Mouse (Mus musculus) G1E-ER4 (cell line): ENCODE measurements around the gene Dtwd1. TPM values are rescaled to one million over a fixed set of nuclear protein-coding genes. Genes with fewer than 3 reads are reported as not detected.
"Not testable (repeated sequence)": the region's sequence is repeated elsewhere in the genome, so short reads cannot be mapped to it uniquely, and the experiment has no call there.

Experiments
- GATA1 ChIP-seq: IDR thresholded peaks from one replicate; pipeline ENCODE4 v1.8.0; 2012; ENCODE audit warnings: low read length, inconsistent platforms
- polyA plus RNA-seq: library from polyadenylated mRNA; stranded (reverse); fragments of >175 nt; gene quantifications from 2 replicates; pipeline ENCODE4 v1.2.3, GENCODE M21; 2012

The Dtwd1 gene
- polyA plus RNA-seq: 1.2 and 1.4 TPM in 2 replicates

DNA sequence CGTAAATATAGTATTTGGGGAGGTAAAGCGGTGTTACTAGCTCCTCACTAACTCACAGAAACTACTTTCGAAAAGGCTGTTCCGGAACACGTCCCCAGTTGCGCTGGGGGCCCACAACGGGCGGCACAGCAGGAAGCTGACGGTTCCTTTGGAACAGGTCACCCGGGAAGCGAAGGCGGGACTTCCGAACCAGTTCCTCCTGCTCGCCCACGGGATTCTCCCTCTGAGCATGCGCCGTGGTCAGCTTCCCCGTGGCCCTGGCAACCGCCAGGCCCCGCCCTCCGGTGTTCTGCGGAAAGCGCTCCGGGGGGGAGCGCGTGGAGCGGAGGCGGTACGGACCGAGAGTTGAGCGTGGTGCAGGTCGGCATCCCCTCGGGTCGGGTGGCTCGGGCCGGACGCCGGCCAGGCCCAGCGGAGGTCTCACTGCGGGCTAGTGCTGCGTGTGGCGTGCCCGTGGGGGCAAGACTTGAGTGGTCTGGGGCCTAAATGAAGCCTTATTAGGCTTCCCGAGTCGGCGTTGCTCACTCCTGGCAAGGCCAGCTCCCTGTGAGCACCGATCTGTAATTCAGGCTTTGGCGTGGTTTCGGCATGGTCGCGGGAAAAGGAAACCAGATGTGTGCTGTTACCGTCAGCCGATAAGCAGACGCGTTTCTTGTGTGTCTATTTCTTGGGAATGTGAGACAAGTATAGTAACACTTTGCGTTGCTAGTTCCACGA lies at the start of gene Dtwd1, which contains the start of gene Fam227b:
Dtwd1 (plus strand) TSS at position 287 of the 717 bp plus-strand sequence.
Fam227b (minus strand) TSS at position 150 of the 717 bp plus-strand sequence.
- TF ChIP-seq GATA1: no peak

DNA sequence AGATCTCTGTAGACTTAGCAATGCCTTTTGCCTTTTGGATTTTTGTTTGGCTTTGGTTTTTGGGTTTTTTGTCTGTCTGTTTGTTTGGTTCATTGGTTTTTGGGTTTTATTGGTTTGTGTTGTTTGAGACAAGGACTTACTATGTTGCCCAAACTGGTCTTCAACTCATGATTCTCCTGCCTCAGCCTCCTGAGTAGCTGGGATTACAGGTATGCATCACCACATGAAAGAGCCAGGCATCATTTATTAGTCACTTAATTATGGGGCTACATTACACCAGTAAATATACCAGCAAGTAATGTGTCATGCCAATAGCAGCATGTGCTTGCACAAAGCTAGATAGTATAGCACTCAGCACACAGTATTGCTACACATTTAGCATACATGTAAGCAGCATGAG lies 4.2 kb upstream of the Dtwd1 start:
- TF ChIP-seq GATA1: no peak

DNA sequence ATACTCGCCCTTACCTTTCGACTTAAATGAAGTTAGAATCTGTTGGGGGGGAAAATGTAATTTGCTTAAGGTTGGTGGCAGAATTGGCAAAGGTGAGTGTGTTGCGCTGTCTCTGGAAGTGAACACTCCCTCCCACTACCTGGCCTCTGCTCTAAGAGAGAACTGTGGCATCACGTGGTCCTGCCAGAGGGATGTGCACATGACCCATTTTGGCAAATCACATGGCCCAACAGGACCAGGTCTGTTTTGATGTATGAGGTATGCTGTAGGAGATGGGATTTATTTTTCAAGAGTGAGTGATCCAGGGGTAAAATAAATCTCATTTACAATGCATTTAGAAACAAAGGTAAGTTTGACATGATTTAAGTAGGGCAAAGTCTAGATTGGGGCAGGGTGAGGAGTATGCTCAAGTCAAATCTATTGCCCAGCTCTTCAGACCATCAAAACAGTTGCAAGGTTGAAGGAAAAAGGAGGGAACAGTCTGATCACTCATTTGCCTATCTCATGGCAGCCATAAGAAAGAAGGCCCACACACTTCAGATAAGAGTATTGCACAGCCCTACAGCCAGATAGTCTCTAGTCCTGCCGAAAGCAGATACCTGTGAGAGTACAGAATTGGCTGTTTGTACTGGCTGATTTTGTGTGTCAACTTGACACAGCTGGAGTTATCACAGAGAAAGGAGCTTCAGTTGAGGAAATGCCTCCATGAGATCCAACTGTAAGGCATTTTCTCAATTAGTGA lies 13.5 kb downstream of the Dtwd1 start:
- TF ChIP-seq GATA1: peak; percentile 95

DNA sequence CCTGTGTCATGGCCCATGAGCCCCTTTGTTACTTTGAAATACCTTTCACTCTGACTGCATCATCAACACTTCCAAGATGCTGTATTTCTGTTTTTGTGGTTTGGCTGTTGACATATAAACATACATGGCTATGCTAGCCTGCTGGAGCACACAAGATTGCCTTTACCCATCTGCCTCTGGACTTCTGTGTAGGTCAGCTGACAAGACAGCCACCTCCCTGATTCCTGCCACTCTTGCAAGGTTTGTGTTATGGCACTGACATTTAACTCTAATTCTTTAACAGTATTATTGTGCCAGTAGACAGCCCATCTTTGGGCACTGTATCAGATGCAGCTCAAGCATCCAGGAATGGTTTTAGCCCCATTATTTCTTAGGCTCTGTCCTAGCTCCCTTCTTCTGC lies 14.4 kb downstream of the Dtwd1 start:
- TF ChIP-seq GATA1: no peak

DNA sequence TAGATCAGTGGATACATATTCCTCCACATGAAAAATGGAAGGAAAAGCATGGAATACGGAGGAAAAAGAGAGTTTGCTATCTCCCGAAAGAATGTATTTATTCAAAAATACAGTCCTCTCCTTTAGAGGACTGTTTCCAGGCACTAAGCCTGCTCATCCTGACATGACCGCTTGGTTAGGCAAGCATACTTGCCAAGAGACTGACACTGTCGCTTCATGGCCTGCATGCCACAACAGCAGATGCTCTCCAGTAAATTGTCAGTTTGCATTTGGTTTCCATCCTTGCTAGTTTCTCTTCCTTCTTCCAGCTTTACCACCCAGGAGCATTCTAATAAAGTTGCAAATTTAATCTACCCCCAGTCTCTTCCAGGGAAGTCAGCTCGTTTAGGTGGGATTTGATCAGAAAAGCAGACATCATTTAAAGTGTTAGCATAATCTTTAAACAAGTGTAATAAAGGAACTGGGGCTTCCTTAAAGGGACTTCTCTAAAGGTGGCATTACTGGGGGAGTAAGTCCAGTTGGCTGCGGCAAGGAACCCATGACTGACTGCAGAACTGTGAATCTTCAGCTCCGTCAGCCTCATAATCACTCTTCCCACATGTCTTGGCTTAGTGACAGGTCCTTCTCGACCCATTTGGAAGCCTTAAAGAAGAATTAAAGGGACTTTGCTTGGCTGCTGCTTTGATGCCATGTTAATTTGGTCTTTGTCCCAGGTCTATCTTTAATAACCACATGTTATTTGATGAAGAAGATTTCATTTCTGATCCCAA lies 15.1 kb downstream of the Dtwd1 start:
- TF ChIP-seq GATA1: no peak

DNA sequence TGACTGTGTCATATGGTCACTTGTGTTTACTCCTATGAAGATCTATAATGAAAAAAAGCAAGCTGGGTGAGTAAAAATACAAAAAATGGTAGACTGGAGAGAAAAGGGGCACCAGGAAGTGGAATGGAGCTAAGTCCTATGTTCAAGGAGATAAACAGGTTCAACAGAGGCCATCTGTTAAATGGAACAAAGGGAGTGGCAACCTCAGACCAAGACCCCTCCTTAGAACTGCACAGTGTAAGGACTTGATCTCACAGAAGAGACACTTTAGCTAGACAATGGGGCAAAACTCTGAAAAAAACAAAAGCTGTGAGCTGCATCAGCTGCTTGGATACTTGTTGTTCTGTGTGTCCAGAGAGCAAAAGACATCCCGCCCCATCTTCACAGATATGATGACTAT lies 19.5 kb downstream of the Dtwd1 start:
- TF ChIP-seq GATA1: no peak

DNA sequence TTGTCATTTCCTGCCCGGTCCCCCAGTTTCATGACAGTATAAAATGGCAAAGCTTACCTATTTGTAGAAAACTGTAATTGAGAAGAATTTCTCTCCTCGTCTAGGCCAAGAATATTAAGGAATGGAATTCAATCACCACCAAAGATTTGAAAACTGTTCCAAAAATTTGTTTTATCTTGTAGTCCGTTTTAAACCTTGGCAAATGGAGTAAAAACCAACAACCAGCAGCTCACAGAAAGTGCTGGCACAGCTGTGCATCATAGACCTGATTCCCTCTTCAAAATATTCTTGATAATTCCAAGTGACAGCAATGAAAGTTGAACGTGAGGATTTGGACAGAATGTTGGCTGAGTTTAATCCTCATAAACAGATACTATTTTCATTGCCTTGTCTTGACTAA lies 39.4 kb downstream of the Dtwd1 start:
- TF ChIP-seq GATA1: no peak

DNA sequence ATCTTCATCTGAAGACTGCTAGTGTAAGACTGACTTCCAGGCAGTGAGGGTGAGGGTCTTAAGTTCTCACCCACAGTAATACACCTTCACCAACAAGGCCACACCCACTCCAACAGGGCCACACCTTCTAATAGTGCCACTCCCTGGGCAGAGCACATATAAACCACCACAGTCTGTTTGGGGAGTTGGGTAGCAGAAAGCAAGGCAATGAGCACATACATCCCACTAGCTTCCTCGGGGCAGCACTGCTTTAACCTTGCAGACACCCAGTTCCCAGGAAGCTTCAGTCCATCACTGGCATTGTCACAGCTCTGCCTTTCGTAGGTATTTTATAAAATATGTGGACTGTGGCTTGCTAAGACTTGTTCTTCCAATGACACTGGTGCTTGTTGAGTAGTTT lies 40.2 kb downstream of the Dtwd1 start:
- no peak for TF ChIP-seq GATA1

DNA sequence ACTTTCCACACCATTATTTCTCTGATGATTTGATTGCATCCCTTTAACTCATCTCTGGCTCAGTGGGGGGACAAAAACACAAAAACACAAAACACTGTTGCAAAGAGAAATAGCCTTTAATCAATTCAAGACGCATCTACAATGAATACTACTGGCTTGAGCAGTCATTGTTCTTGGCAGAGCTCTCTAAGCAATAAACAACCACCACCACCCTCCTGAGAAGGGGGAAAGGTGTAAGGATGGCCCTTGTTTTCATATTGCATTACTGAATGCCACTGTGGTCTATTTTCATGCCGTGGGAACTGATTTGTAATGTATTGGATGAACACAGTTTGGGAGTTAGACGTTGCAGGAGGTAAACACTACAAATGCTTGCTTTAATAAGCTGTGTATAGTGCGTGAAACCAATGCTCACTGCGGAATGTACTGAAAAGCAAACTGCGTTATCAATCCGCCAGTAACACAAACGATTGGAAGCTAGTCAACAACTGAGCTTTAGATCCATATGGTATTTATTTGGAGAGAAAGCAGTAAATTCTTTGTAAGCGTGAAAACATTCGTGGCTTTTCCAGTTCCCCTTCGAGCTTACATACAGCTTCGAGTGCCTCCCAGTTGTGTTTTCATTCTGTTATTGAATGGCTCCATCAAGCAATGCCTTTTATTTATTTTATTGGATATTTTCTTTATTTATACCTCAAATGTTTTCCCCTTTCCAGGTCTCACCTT lies 43.9 kb downstream of the Dtwd1 start:
- TF ChIP-seq GATA1: no peak

DNA sequence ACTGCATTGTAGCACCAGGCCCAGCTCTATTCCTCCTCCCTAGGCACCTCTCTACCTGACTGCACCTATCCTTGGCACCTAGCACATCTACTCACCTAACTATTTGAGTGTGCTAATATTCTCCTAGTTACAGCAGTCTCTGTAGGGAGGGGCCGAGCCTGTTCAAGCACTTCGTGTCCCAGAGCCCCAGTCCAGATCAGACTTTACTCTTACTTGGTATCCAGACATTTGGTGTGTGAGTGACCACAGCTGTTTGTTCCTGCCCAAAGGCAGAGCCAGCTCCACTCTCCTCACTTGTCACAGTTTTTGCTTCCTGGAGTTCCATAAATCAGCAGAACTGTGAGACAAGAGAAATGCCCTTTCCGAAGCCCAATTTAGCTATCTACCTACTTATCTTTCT lies 47.0 kb downstream of the Dtwd1 start:
- no peak for TF ChIP-seq GATA1

DNA sequence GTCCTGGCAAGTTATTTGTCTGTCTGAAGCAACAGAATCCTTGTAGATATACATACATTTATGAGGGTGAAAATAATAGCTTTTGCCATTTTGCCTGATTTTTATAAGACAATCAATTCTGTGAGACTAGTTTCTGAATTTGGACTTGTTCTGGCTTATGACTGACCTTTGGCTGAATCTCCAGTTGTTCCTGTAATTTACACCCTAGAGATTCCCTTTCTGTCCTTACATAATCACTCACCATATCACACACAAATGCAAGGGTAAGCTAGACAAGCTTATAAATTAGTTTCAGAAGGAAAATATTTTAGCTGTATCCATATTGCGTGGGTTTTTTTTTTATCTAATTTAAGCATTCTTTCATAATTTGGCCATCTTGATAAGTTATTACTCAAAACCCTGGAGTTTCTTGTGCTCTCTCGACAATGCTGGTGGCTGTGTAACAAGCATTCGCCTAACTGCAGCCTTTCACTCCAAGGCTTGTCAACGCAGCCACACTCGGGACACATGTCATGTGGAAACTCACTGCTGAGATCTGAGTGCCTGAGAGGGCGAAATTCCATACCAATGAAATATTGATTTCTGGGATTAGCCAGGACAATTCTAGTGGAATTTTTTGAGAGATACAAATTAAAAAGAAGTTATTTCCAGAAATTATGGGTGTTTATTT lies 59.2 kb downstream of the Dtwd1 start:
- no peak for TF ChIP-seq GATA1

DNA sequence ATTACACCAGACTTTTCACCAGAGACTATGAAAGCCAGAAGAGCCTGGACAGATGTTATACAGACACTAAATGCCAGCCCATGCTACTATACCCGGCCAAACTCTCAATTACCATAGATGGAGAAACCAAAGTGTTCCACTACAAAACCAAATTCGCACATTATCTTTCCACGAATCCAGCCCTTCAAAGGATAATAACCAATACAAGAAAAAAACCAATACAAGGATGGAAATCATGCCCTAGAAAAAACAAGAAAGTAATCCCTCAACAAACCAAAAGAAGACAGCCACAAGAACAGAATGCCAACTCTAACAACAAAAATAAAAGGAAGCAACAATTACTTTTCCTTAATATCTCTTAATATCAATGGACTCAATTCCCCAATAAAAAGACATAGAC lies 62.9 kb downstream of the Dtwd1 start, which contains the start of gene Gm17555:
Gm17555 (plus strand) TSS at position 301 of the 400 bp plus-strand sequence.
- not testable (repeated sequence) for TF ChIP-seq GATA1

Other genes with a start within 250 kb of the Dtwd1 start
- 0.02 TPM in 1 of 2 replicates, not detected in the other for gene Fgf7, start 117.5 kb upstream of the Dtwd1 start, polyA plus RNA-seq
- gene Fam227b, start 137 bp upstream of the Dtwd1 start, polyA plus RNA-seq: not detected in 2 replicates
- gene Gm17555, start 63.0 kb downstream of the Dtwd1 start, polyA plus RNA-seq: not detected in 2 replicates